Mouse (Mus musculus) T-cell, adult 66 days (primary cell): Measurements from ENCODE around the gene Gm10945. TPM values are rescaled to one million over a fixed set of nuclear protein-coding genes. Genes with fewer than 3 reads are reported as not detected.

Experiments
- total RNA-seq, 2 experiments: library from RNA; stranded (reverse); gene quantifications; 3 replicates in 1 of 2; 4 replicates in 1 of 2; pipeline ENCODE4 v1.2.4; 2023

Gene Gm10945
- not detected for total RNA-seq

DNA sequence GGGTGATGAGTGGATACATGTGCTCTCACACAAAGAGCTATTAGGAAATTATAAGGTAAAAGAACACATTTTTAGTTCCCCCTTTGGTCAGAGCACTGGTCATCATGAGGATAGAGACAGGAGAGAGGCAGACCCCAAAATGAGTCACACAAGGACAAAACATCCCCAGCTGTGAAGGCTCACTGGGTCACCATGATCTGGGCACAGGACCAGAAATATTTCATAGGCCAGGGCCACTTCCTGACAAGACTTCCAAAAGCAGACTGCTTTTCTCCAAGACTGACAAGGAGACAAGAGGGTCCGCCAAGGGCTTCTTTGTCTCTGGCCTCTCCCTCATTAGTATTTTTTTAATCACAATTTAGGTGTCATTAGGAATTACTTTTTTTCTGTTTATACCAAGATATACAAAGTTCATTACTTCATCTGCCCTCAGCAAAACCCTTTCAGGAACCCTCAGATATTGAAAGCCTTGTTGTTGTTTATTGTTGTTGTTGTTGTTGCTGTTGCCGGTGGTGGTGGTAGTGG lies at the start of gene Gm10945:
Gm10945 (minus strand) TSS at position 475 of the 525 bp plus-strand sequence.

DNA sequence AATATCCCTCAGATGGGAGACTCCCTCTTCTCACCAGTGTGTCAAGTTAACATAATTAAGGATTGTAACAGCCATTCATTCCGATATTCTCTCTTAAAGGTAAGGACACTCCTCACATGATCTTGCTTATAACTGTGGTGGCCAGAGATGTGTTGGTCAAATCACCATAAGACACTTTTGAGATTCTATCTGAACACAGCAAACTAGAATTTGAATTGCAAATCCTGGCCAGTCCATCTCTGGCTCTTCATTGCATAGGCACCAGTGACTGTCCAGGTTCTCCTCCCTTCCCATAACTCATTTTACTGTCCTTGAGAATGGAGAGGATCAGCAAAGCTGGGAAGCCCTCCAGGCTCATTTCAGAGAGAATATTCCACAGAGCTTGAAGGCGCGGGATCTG lies 3.4 kb downstream of the Gm10945 start, which contains the start of gene Oprm1:
Oprm1 (plus strand) TSS at position 301 of the 400 bp plus-strand sequence.

Other genes starting within 250 kb of the Gm10945 start
- not detected for gene Oprm1, start 3.3 kb downstream of the Gm10945 start, total RNA-seq